Mouse (Mus musculus): ENCODE data around the gene Col9a1. TPM values are rescaled to one million over a fixed set of nuclear protein-coding genes. Genes with fewer than 3 reads are reported as not detected.
A peak's percentile ranks its signal among the peaks of the same experiment; 100 is the strongest.

The Col9a1 gene
- polyA plus RNA-seq, 1 experiment from 2014 or later = 43.8 TPM

DNA sequence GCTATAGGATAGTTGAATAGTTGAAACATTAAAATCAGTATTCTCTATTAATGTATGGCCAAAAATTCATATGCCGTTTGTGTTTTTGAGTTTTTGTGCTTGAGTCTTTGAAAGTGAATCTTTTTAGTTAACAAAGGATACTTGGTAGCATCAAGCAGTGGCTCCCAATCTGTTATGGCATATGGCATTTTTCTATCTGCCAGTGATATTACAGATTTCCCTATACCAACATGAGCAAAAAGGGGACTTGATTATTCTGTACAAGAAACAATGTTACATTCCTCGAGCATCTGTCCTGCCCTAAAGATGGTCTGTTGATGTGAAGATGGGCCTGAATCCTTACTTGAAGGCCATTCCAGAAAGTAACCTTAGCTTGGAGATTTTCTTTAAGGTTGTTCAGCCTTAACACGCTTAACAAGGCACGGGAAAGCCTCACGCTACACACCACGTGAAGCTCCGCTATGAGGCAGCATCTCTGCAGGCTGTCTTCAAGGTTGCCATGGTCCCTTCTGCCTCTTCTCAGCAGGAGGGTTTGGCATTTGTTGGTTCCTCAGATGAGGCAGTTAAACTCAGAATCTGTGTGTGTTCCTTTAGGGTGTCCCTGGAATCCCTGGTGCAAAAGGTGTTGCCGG is 45.7 kb downstream of the Col9a1 start:
- ATAC-seq (replicated peaks; ENCODE audit: insufficient number of reproducible peaks, low FRiP score, low TSS enrichment, low read depth) (no peak), DNase-seq (ENCODE audit: low spot score) (no peak)
- 87% methylated on average over 8 of the region's 8 CpGs for WGBS
- Histone ChIP-seq H3K9ac (replicated peaks; ENCODE audit: low read length) (no peak overlapping the region), H3K4me2 (ENCODE audit: low read depth, low read length) (no peak overlapping the region), H3K27ac (replicated peaks; ENCODE audit: low read depth, low read length) (no peak overlapping the region), H3K9me3 (replicated peaks; ENCODE audit: control insufficient read depth, low read length) (no peaks in the 10 kb centered on the region), H3K4me3 (ENCODE audit: low read depth, low read length) (no peak overlapping the region), H3K36me3 (replicated peaks; ENCODE audit: control insufficient read depth, insufficient read depth, low read depth, low read length) (no peaks in the 10 kb centered on the region; the same call in 1 of the 2 replicates), H3K4me1 (ENCODE audit: control insufficient read depth, insufficient read depth, low read length) (no peaks in the 10 kb centered on the region), H3K27me3 (ENCODE audit: control insufficient read depth, insufficient read depth, low read length) (no peaks in the 10 kb centered on the region)

DNA sequence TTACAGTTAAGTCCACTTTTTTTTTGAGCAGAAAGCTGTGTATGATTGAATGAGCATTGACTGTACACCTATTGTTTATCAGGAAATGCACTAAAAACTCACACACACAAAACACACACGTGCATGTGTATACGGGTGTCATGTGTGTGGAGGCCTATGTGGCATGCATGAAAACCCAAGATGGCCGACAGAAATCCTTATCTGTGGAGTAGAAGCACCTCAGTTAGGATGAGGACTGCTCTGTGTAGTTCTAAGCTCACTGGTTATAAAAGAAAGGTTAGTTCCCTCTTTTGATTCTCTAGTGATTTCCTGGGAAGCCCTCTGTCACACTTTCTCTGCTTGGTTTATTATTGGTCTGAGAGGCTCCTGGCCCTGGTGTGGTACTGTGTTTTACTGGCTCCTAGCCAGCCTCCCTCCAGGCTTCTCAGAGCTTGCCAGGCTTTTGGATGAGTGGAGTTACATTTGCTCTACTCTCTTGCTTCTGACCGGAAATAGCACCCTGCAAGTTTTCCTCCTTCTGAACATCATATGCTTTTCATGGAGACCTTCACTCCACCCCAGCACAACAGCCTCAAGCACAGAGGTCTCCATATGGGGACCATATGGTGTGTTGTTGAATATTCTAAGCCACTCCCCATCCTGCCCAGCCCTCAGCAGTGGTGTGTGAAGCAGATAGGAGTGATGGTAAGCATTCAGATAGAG is 48.6 kb downstream of the Col9a1 start:
- H3K4me1 ChIP-seq (ENCODE audit: control insufficient read depth, insufficient read depth, low read length) = no peaks in the 10 kb centered on the region
- 73% methylated on average over 4 of the region's 4 CpGs for WGBS
- ATAC-seq (replicated peaks; ENCODE audit: insufficient number of reproducible peaks, low FRiP score, low TSS enrichment, low read depth) = peak; percentile 84
- H3K36me3 ChIP-seq (replicated peaks; ENCODE audit: control insufficient read depth, insufficient read depth, low read depth, low read length) = no peaks in the 10 kb centered on the region
- no peak overlapping the region for H3K4me2 ChIP-seq (ENCODE audit: low read depth, low read length)
- H3K27me3 ChIP-seq (ENCODE audit: control insufficient read depth, insufficient read depth, low read length) = no peaks in the 10 kb centered on the region
- H3K9me3 ChIP-seq (replicated peaks; ENCODE audit: control insufficient read depth, low read length) = no peaks in the 10 kb centered on the region
- peak overlapping the region; percentile 39; the same call in 1 of the 2 replicates for H3K27ac ChIP-seq (replicated peaks; ENCODE audit: low read depth, low read length)
- peak; percentile 76 for DNase-seq (ENCODE audit: low spot score)
- no peak overlapping the region for H3K9ac ChIP-seq (replicated peaks; ENCODE audit: low read length)
- H3K4me3 ChIP-seq (ENCODE audit: low read depth, low read length) = no peak overlapping the region

DNA sequence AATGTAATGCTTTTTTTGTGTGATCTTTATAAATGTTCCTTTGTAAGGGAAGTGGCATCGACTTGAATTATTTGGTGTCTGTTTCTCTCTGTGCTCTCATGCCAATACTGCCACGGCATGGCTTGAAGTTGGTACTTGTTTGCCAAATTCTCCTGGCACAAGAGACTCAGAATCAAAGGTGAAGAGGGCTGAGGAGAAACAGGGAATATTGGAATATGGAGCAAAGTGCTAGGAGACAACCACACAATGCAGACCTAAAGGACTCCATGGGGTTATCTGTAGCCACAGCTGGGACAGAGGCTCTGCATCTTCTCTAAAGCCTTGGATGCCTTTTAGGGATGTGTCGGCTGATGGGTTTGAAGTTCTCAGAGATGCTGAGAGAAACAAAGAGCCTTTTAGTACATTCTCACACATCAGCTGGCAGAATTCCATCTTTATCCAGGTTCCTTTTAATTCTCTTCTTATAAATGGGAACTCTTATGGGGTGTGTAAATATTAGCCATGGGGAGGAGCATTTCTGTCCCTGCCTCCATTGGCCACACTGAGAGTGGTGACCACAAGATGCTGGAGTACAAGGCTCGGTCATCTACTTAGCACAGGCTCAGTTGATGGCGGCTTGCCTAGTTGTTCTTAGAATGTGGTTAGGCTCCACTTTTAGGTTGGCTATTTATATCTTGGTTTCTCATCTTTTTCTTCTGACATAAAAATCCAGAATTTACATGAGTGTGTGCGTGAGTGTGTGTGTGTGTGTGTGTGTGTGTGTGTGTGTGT is 49.7 kb downstream of the Col9a1 start:
- Histone ChIP-seq H3K4me3 (ENCODE audit: low read depth, low read length) (no peak overlapping the region), H3K9ac (replicated peaks; ENCODE audit: low read length) (no peak overlapping the region), H3K27ac (replicated peaks; ENCODE audit: low read depth, low read length) (no peak overlapping the region), H3K4me2 (ENCODE audit: low read depth, low read length) (no peak overlapping the region), H3K36me3 (replicated peaks; ENCODE audit: control insufficient read depth, insufficient read depth, low read depth, low read length) (no peaks in the 10 kb centered on the region), H3K4me1 (ENCODE audit: control insufficient read depth, insufficient read depth, low read length) (no peaks in the 10 kb centered on the region), H3K27me3 (ENCODE audit: control insufficient read depth, insufficient read depth, low read length) (no peaks in the 10 kb centered on the region), H3K9me3 (replicated peaks; ENCODE audit: control insufficient read depth, low read length) (no peaks in the 10 kb centered on the region)
- WGBS = 84% methylated on average over 6 of the region's 6 CpGs
- no peak for ATAC-seq (replicated peaks; ENCODE audit: insufficient number of reproducible peaks, low FRiP score, low TSS enrichment, low read depth)
- no peak for DNase-seq (ENCODE audit: low spot score)

DNA sequence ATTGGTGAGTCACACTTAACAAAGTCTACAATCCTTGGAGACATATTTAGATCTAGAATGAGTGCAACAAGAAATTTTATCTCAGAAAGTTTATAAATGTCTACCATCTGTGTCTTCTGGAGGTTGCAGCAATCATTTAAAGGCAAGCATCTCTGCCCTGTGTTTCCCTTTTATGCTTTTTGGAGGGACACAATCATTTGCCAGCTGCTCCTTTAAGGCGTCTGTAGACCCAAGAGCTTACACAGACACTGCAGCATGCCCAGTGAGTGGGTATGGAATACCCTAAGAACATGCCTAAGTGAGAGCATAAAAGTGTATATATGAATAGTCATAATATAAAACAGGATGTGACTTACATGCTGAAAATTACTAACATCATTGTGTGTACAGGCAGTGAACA is 52.1 kb downstream of the Col9a1 start:
- H3K36me3 ChIP-seq (replicated peaks; ENCODE audit: control insufficient read depth, insufficient read depth, low read depth, low read length) = no peaks in the 10 kb centered on the region
- no peak overlapping the region for H3K4me3 ChIP-seq (ENCODE audit: low read depth, low read length)
- DNase-seq (ENCODE audit: low spot score) (no peak), ATAC-seq (replicated peaks; ENCODE audit: insufficient number of reproducible peaks, low FRiP score, low TSS enrichment, low read depth) (no peak)
- no peaks in the 10 kb centered on the region for H3K27me3 ChIP-seq (ENCODE audit: control insufficient read depth, insufficient read depth, low read length)
- 77% methylated on average over 1 of the region's 1 CpGs for WGBS
- no peak overlapping the region for H3K4me2 ChIP-seq (ENCODE audit: low read depth, low read length)
- H3K4me1 ChIP-seq (ENCODE audit: control insufficient read depth, insufficient read depth, low read length) = no peaks in the 10 kb centered on the region
- no peak overlapping the region for H3K27ac ChIP-seq (replicated peaks; ENCODE audit: low read depth, low read length)
- H3K9ac ChIP-seq (replicated peaks; ENCODE audit: low read length) = no peak overlapping the region
- H3K9me3 ChIP-seq (replicated peaks; ENCODE audit: control insufficient read depth, low read length) = no peaks in the 10 kb centered on the region

DNA sequence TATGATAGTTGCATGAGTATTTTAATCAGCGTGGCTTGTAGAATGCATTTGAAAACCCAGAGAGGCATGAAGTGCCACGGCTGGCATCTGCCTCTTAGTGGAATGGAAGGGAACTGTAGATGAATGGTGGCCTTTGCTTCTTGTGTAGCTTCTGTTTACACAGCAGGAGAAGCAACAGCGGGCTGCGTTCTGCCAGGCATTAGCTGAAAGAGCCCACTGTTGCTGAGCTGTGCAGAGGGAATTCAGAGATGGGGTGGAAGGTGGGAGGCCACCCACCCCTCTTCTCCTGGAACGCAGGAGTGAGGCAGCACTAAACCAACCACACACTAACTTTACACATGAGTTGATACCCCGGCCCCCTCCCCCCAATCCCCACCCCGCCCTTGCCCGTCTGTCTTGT is 53.0 kb downstream of the Col9a1 start:
- DNase-seq (ENCODE audit: low spot score) (peak; percentile 22), ATAC-seq (replicated peaks; ENCODE audit: insufficient number of reproducible peaks, low FRiP score, low TSS enrichment, low read depth) (peak; percentile 57; the same call in 1 of the 2 replicates)
- Histone ChIP-seq H3K36me3 (replicated peaks; ENCODE audit: control insufficient read depth, insufficient read depth, low read depth, low read length) (no peaks in the 10 kb centered on the region), H3K4me2 (ENCODE audit: low read depth, low read length) (no peak overlapping the region), H3K4me3 (ENCODE audit: low read depth, low read length) (no peak overlapping the region), H3K9me3 (replicated peaks; ENCODE audit: control insufficient read depth, low read length) (no peaks in the 10 kb centered on the region), H3K4me1 (ENCODE audit: control insufficient read depth, insufficient read depth, low read length) (no peaks in the 10 kb centered on the region), H3K9ac (replicated peaks; ENCODE audit: low read length) (no peak overlapping the region), H3K27ac (replicated peaks; ENCODE audit: low read depth, low read length) (no peak overlapping the region), H3K27me3 (ENCODE audit: control insufficient read depth, insufficient read depth, low read length) (no peaks in the 10 kb centered on the region)
- WGBS = 19% methylated on average over 8 of the region's 8 CpGs

DNA sequence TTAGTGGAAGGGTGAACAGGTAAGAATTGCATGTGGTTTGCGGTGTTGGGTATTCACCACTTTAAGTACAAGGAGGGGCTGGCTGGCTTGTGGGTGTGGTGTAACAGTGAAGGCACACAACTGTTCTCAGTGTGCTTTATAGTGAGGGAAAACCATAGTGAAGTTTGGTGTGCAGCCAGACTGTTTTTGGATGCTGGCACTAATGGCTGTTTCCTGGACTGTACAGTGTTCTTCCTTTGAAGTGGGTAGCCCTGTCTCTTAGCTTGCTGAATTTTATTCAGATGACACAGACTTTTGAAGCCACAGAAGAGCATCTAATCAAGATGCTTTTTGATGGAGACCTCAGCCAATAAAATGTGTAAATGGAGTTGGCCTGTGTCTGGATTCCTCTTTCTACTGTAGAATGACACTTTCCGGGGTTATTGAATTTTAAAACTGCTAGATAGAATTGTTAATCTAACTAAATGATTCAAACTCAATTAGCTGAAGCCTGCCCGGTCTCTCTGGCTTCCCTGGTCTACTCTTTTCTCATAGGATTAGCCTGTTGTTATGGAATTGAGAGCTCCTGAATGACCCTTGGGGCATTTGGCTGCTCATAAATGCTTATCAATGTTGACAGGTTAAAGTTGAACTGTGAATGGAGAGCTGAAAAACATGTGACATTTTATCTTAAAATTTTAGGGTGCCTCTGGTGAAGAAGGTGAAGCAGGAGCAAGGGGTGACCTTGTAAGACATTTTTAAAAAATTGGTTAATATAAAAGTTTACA is 54.3 kb downstream of the Col9a1 start:
- DNase-seq (ENCODE audit: low spot score) = no peak
- ATAC-seq (replicated peaks; ENCODE audit: insufficient number of reproducible peaks, low FRiP score, low TSS enrichment, low read depth) = no peak
- Histone ChIP-seq H3K4me1 (ENCODE audit: control insufficient read depth, insufficient read depth, low read length) (no peaks in the 10 kb centered on the region), H3K4me3 (ENCODE audit: low read depth, low read length) (no peak overlapping the region), H3K4me2 (ENCODE audit: low read depth, low read length) (no peak overlapping the region), H3K36me3 (replicated peaks; ENCODE audit: control insufficient read depth, insufficient read depth, low read depth, low read length) (no peaks in the 10 kb centered on the region), H3K9ac (replicated peaks; ENCODE audit: low read length) (no peak overlapping the region), H3K27ac (replicated peaks; ENCODE audit: low read depth, low read length) (no peak overlapping the region), H3K9me3 (replicated peaks; ENCODE audit: control insufficient read depth, low read length) (no peaks in the 10 kb centered on the region), H3K27me3 (ENCODE audit: control insufficient read depth, insufficient read depth, low read length) (no peaks in the 10 kb centered on the region)
- 50% methylated on average over 3 of the region's 3 CpGs for WGBS

DNA sequence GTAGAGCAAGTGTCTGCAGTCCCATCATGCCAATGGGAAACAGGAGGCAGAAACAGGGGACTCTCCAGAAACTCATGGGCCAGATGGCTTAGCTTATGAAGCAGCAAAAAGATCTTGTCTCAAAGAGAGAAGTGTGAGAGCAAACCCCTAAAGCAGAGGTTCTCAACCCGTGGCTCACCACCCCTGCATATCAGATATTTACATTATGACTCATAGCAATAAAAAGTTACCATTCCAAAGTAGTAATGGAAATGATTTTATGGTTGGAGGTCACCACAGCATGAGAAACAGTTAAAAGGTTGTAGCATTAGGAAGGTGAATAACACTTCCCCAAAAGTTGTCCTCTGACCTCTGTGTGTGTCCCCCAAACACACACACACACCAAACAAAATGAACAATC is 58.9 kb downstream of the Col9a1 start:
- no peaks in the 10 kb centered on the region for H3K27me3 ChIP-seq (ENCODE audit: control insufficient read depth, insufficient read depth, low read length)
- no peak overlapping the region for H3K27ac ChIP-seq (replicated peaks; ENCODE audit: low read depth, low read length)
- H3K4me1 ChIP-seq (ENCODE audit: control insufficient read depth, insufficient read depth, low read length) = no peaks in the 10 kb centered on the region
- no peak for DNase-seq (ENCODE audit: low spot score)
- no peak overlapping the region for H3K4me2 ChIP-seq (ENCODE audit: low read depth, low read length)
- H3K36me3 ChIP-seq (replicated peaks; ENCODE audit: control insufficient read depth, insufficient read depth, low read depth, low read length) = no peaks in the 10 kb centered on the region
- H3K9me3 ChIP-seq (replicated peaks; ENCODE audit: control insufficient read depth, low read length) = no peaks in the 10 kb centered on the region
- no peak overlapping the region for H3K9ac ChIP-seq (replicated peaks; ENCODE audit: low read length)
- H3K4me3 ChIP-seq (ENCODE audit: low read depth, low read length) = no peak overlapping the region
- WGBS = 73% methylated on average over 1 of the region's 1 CpGs
- ATAC-seq (replicated peaks; ENCODE audit: insufficient number of reproducible peaks, low FRiP score, low TSS enrichment, low read depth) = no peak
